ENCODE assay signal across 24 mouse cellular contexts in genomic region chr3:92708974-92709373, GRCm38 (mm10). TPM values are rescaled to one million over a fixed set of nuclear protein-coding genes. Genes with fewer than 3 reads are reported as not detected.
"Had no signal": no experiment of that assay in that cellular context is flagged by ENCODE, and none has a peak within 500 bp of the region (broad histone marks: within the 10 kb centered on the region; RNA-seq: fewer than 3 reads in every experiment).

Gene Lce1e (minus strand): TSS chr3:92709074.

- H3K27me3 ChIP-seq: neural tube, embryonic 12.5 days; neural tube, embryonic 13.5 days; neural tube, embryonic 15.5 days; stomach, embryonic 15.5 days had no signal

- H3K4me1 ChIP-seq: neural tube, embryonic 12.5 days; neural tube, embryonic 13.5 days; neural tube, embryonic 15.5 days; stomach, embryonic 15.5 days had no signal

- H3K4me2 ChIP-seq: neural tube, embryonic 12.5 days; neural tube, embryonic 13.5 days; neural tube, embryonic 15.5 days; stomach, embryonic 15.5 days had no signal

- H3K9ac ChIP-seq: neural tube, embryonic 12.5 days; neural tube, embryonic 13.5 days; neural tube, embryonic 15.5 days; stomach, embryonic 15.5 days had no signal

- H3K27ac ChIP-seq: neural tube, embryonic 12.5 days; neural tube, embryonic 13.5 days; neural tube, embryonic 15.5 days; stomach, embryonic 15.5 days had no signal

- H3K9me3 ChIP-seq: neural tube, embryonic 12.5 days; neural tube, embryonic 13.5 days; neural tube, embryonic 15.5 days; stomach, embryonic 15.5 days had no signal

- H3K36me3 ChIP-seq: neural tube, embryonic 12.5 days; neural tube, embryonic 13.5 days; neural tube, embryonic 15.5 days; stomach, embryonic 15.5 days had no signal

- DNase-seq: retina, postnatal 1 day; right cerebral cortex, adult 18-20 months; right cerebral cortex, postnatal 14 days; right cerebral cortex, postnatal 25 days; right cerebral cortex, postnatal 4 days; spleen, adult 18-20 months; thymus, adult 18-20 months; thymus, adult 2 months; thymus, postnatal 14 days; thymus, postnatal 25 days; thymus, postnatal 36 days; thymus, postnatal 4 days had no signal

- H3K4me3 ChIP-seq: neural tube, embryonic 12.5 days; neural tube, embryonic 13.5 days; neural tube, embryonic 15.5 days; stomach, embryonic 15.5 days had no signal

RNA-seq across cellular contexts. Expression of gene Lce1e, which starts in this region (rescaled TPM):
- polyA plus RNA-seq: neural tube, embryonic 11.5 days; neural tube, embryonic 12.5 days; neural tube, embryonic 13.5 days; neural tube, embryonic 14.5 days; neural tube, embryonic 15.5 days; small intestine, adult 2 months; spleen, adult 2 months; stomach, embryonic 14.5 days; stomach, embryonic 15.5 days; stomach, embryonic 16.5 days; testis, adult 2 months; urinary bladder, adult 2 months had no signal
